Mouse (Mus musculus): ENCODE results near the gene Cdk10. TPM values are rescaled to one million over a fixed set of nuclear protein-coding genes. Genes with fewer than 3 reads are reported as not detected.

The Cdk10 gene
- polyA plus RNA-seq, 2 experiments from 2014 or later: 21.0 to 32.5 TPM

DNA sequence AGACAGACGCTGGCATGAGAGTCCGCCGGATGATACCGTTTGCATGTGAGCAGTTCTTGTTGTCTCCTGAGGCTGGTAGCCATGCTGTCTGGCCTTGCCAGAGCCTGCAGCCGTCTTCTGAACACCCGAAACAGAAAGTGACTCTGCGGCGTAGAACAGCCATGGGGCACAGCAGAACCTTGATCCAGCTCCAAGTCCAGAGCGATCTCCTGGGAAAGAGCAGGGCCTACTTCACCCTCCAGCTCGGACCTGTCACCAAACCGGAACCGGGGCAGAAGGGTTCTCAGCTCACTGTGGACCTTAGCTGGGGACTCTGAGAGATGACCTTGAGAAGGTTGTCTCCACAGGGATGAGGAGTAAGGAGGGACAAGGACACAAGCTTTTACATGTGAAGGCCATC is 50.5 kb downstream of the Cdk10 start:
- no peak for ATAC-seq

GRCm38 (mm10) chr8:123278445-123278844 is 53.8 kb downstream of the Cdk10 start:
- no peak for ATAC-seq

- no peak for ATAC-seq
Measured at GRCm38 (mm10) chr8:123279828-123280227, 55.2 kb downstream of the Cdk10 start.

DNA sequence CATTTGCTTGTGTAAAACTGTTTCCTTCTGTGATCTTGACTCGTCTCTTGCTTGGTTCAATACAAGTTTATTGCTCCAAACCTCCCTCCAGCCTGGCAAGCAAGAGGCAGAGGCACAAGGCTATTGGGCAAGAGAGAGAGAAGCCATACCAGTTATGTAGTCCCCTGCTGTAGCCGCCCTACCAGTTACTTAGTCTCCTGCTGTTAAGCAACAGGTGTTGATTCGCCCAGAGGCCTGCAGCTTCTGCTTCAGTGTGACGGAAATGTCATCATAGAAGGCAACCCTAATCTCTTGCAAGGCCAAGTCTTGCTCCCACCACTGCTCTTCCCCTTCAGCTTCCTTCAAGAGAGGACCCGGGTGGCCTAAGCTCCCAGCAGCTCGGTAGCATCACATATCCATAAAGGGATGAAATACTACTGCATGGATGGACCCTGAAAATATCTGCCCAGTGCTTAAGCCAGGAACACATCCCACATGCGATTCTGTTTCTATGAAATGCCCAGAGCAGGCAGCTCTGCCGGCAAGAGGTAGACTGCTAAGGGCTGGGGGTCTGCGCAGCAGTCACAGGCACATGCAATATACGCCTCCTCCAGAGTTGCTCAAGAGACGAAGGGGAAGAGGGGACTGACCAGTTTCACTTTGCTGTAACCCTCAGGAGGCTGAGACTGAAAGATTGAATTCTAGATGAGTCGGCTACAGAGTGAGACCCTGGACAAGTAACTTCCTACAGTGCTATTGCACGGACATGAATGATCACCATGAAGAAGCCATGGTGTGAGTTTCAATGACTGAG is 55.9 kb downstream of the Cdk10 start:
- ATAC-seq: no peak

Other genes starting within 250 kb of the Cdk10 start
- gene Ankrd11, start 182.6 kb upstream of the Cdk10 start, polyA plus RNA-seq (2017; shearing (Covaris generic)): 10 to 100 TPM; 79.7 to 84.1 TPM
- gene Spg7, start 161.9 kb upstream of the Cdk10 start, polyA plus RNA-seq (2017; shearing (Covaris generic)): 10 to 100 TPM; 24.4 to 29.0 TPM
- gene Rpl13, start 122.5 kb upstream of the Cdk10 start, polyA plus RNA-seq (2017; shearing (Covaris generic)): 1,000 to 10,000 TPM; 2,671 to 2,712 TPM
- 1 to 10 TPM; 1.0 to 2.7 TPM for gene Cpne7, start 107.5 kb upstream of the Cdk10 start, polyA plus RNA-seq (2017; shearing (Covaris generic))
- gene Sult5a1, start 66.5 kb upstream of the Cdk10 start, polyA plus RNA-seq (2017; shearing (Covaris generic)): under 1 TPM in 1 of 2 experiments, not detected in 1; 0.42 TPM
- gene Dpep1, start 38.6 kb upstream of the Cdk10 start, polyA plus RNA-seq (2017; shearing (Covaris generic)): not detected
- gene Chmp1a, start 12.1 kb upstream of the Cdk10 start, polyA plus RNA-seq (2017; shearing (Covaris generic)): 100 to 1,000 TPM; 157 to 276 TPM
- gene Spata33, start 12.0 kb upstream of the Cdk10 start, polyA plus RNA-seq (2017; shearing (Covaris generic)): not detected
- gene Spata2l, start 11.4 kb downstream of the Cdk10 start, polyA plus RNA-seq (2017; shearing (Covaris generic)): 1 to 10 TPM; 6.0 to 9.2 TPM
- gene Zfp276, start 29.4 kb downstream of the Cdk10 start, polyA plus RNA-seq (2017; shearing (Covaris generic)): 1 to 10 TPM; 5.1 to 7.3 TPM
- 10 to 100 TPM in 1 of 2 experiments, 1 to 10 TPM in 1; 9.1 to 10.1 TPM for gene Vps9d1, start 29.5 kb downstream of the Cdk10 start, polyA plus RNA-seq (2017; shearing (Covaris generic))
- gene Fanca, start 93.7 kb downstream of the Cdk10 start, polyA plus RNA-seq (2017; shearing (Covaris generic)): 1 to 10 TPM; 5.9 to 7.9 TPM
- gene Spire2, start 107.9 kb downstream of the Cdk10 start, polyA plus RNA-seq (2017; shearing (Covaris generic)): not detected
- 10 to 100 TPM; 83.1 to 91.9 TPM for gene Tcf25, start 148.9 kb downstream of the Cdk10 start, polyA plus RNA-seq (2017; shearing (Covaris generic))
- gene Mc1r, start 182.3 kb downstream of the Cdk10 start, polyA plus RNA-seq (2017; shearing (Covaris generic)): under 1 TPM in 1 of 2 experiments, not detected in 1; 0.17 TPM
- 1 to 10 TPM in 1 of 2 experiments, not detected in 1; 1.2 TPM for gene Tubb3, start 186.6 kb downstream of the Cdk10 start, polyA plus RNA-seq (2017; shearing (Covaris generic))
- 10 to 100 TPM in 1 of 2 experiments, 1 to 10 TPM in 1; 6.9 to 14.2 TPM for gene Def8, start 198.7 kb downstream of the Cdk10 start, polyA plus RNA-seq (2017; shearing (Covaris generic))